Mouse (Mus musculus) lung, embryonic 16.5 days (tissue): Measurements from ENCODE around the gene Nav2. TPM values are rescaled to one million over a fixed set of nuclear protein-coding genes. Genes with fewer than 3 reads are reported as not detected.

ENCODE experiments used
- ATAC-seq: fragments of 200-750 bp; cut with Nextera tagmentation; 2 replicates; pipeline ENCODE4 v1.8.0; 2017; ENCODE audit warnings: low read depth, mild to moderate bottlenecking, moderate library complexity
- H3K27ac ChIP-seq: fragments of 300-500 bp; sonication (generic); 2 replicates; pipeline ENCODE4 v1.5.1; 2014; ENCODE audit warnings: mild to moderate bottlenecking, control low read depth, low read length
- H3K27me3 ChIP-seq: fragments of 300-500 bp; sonication (generic); 2 replicates; pipeline ENCODE4 v1.6.1; 2014; ENCODE audit warnings: low read depth, low read length, mixed read lengths; ENCODE audit not compliant: control insufficient read depth, insufficient read depth
- H3K36me3 ChIP-seq: fragments of 300-500 bp; sonication (generic); 2 replicates; pipeline ENCODE4 v1.6.1; 2014; ENCODE audit warnings: low read length; ENCODE audit not compliant: control insufficient read depth, insufficient read depth
- H3K4me1 ChIP-seq: fragments of 300-500 bp; sonication (generic); replicated peaks from 2 replicates; pipeline ENCODE4 v1.6.1; 2014; ENCODE audit warnings: low read length, mixed read lengths; ENCODE audit not compliant: control insufficient read depth, insufficient read depth
- H3K4me2 ChIP-seq: fragments of 300-500 bp; sonication (generic); 2 replicates; pipeline ENCODE4 v1.6.1; 2014; ENCODE audit warnings: low read depth, low read length, control low read depth
- H3K4me3 ChIP-seq: fragments of 300-500 bp; sonication (generic); 2 replicates; pipeline ENCODE4 v1.5.1; 2014; ENCODE audit warnings: mild to moderate bottlenecking, low read length, control low read depth
- H3K9ac ChIP-seq: fragments of 300-500 bp; sonication (generic); 2 replicates; pipeline ENCODE4 v1.6.1; 2014; ENCODE audit warnings: low read length, control low read depth
- H3K9me3 ChIP-seq: fragments of 300-500 bp; sonication (generic); 2 replicates; pipeline ENCODE4 v1.6.1; 2016; ENCODE audit warnings: low read length; ENCODE audit not compliant: control insufficient read depth
- WGBS: fragments of 180-500 bp; shearing (Covaris S2); extraction: QIAGEN DNeasy Blood & Tissue Kit; methylation state at CpG from one replicate; pipeline ENCODE4 v1.1.7; 2014; 5-methylcytosine and 5-hydroxymethylcytosine counted together
- polyA plus RNA-seq: library from polyadenylated mRNA; unstranded; fragments of >200 nt; fragmentation: Nextera tagmentation; extraction: Ambion mirVana; gene quantifications from 2 replicates; pipeline ENCODE4 v1.2.1, GENCODE M21; 2015

Gene Nav2
- polyA plus RNA-seq, 1 experiment from 2014 or later = 27.3 TPM

- WGBS = 76% methylated on average over 9 of the region's 9 CpGs
Measured at GRCm38 (mm10) chr7:49361465-49362090, 453.1 kb downstream of the Nav2 start.

DNA sequence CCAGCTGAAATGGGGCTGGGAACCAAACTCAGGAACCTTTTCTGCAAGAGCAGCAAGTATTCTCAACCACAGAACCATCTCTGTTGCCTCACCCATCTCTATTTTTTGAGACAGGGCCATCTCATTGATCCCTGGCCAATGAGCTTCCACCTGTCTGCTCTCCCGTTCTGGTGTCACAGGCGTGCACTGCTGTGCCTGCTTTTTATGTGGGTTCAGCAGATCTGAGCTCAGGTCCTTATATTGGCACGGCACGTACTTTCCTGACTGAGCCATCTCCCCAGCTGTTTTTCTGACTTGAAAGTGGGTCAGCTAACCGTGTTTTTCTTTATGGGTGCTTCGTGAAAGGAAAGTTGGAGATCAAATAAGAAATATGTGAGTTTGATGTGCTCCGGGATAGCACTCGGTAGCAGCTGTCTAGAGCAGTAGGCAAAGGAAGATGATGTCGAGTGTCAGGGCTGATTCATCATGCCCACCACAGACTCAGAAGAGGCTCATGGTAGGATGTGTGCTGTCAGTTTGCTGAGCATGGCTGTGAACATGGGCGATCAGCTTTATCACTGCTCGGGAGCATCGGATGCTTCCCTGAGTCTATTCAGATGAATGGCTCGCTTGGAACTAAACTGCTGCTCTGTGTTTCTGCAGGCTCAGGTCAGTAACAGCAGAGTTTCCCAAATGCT is 456.1 kb downstream of the Nav2 start:
- Histone ChIP-seq H3K27ac (no peak overlapping the region), H3K27me3 (no peaks in the 10 kb centered on the region), H3K36me3 (no peaks in the 10 kb centered on the region), H3K9me3 (no peaks in the 10 kb centered on the region), H3K9ac (no peak overlapping the region), H3K4me1 (0 out of 2 replicates have a peak, but pooled peaks cover 3% of the 10 kb centered on the region), H3K4me2 (no peak overlapping the region), H3K4me3 (no peak overlapping the region)
- ATAC-seq = no peak
- 83% methylated on average over 13 of the region's 13 CpGs for WGBS

More at GRCm38 (mm10) chr7:49361465-49362090, 453.1 kb downstream of the Nav2 start:
- no peaks in the 10 kb centered on the region for H3K36me3 ChIP-seq
- no peak for ATAC-seq
- H3K27ac ChIP-seq = no peak overlapping the region
- no peaks in the 10 kb centered on the region for H3K4me1 ChIP-seq
- H3K27me3 ChIP-seq = no peaks in the 10 kb centered on the region
- H3K4me3 ChIP-seq = no peak overlapping the region
- no peak overlapping the region for H3K9ac ChIP-seq
- H3K4me2 ChIP-seq = no peak overlapping the region
- no peaks in the 10 kb centered on the region for H3K9me3 ChIP-seq

- Histone ChIP-seq H3K9ac (no peak overlapping the region), H3K27ac (no peak overlapping the region), H3K36me3 (no peaks in the 10 kb centered on the region), H3K27me3 (no peaks in the 10 kb centered on the region), H3K9me3 (no peaks in the 10 kb centered on the region), H3K4me3 (no peak overlapping the region), H3K4me1 (0 out of 2 replicates have a peak, but pooled peaks cover 3% of the 10 kb centered on the region), H3K4me2 (no peak overlapping the region)
- 40% methylated on average over 5 of the region's 5 CpGs for WGBS
- peak; percentile 24; the same call in 1 of the 2 replicates for ATAC-seq
Measured at GRCm38 (mm10) chr7:49368590-49368989, 460.1 kb downstream of the Nav2 start.

DNA sequence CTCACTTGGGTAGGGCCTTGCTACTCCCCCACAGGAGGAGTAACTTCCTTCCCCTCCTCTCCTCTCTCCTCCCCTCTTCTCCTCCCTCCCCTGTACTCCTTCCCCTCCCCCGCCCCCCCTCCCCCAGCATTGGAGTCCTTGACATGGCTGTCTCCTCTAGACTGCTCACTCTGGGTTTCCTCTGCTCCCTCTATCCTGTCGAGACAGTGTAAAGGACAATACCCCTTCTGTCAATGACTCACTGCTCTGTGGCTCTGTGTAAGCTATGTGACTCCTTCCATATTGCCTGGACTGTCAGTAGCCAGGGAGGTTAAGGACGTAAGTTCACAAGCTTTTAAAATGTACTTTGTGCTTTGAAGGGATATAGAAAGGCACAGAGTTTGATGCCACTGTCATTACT is 460.5 kb downstream of the Nav2 start:
- Histone ChIP-seq H3K9me3 (no peaks in the 10 kb centered on the region), H3K4me2 (no peak overlapping the region), H3K36me3 (no peaks in the 10 kb centered on the region), H3K27me3 (no peaks in the 10 kb centered on the region), H3K4me1 (0 out of 2 replicates have a peak, but pooled peaks cover 3% of the 10 kb centered on the region), H3K9ac (no peak overlapping the region), H3K27ac (no peak overlapping the region), H3K4me3 (no peak overlapping the region)
- ATAC-seq = peak; percentile 16; the same call in 1 of the 2 replicates
- WGBS = 51% methylated on average over 3 of the region's 3 CpGs

DNA sequence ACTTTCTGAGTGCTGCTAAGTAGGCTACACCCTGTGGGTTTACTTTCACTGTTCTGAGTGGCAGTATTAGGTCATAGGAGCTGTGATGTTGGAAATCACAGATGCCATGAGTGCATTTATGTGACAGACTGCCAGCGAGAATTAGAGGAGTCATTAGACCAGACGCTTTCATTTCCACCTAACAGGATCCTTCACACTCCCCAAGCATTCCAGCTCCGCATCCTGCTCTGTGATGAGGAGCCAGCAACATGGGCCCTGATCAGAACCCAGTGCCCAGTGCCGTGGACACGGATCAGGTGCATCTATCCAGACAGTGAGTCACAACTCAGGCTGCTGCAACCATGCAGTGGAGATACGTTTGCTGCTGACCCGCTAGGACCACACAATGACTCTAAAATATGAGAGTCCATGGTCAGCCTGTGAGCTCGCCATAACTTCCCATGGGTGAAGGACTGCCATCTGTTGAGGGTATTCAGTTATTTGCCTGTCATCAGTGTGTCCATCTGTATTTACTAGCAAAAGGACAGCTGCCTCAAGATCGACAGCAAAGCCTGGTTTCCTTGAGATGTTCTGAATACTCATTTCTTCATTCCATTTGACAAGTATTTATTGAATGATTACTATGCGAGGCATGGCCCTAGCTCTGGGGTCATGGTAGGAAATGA is 461.4 kb downstream of the Nav2 start:
- Histone ChIP-seq H3K36me3 (no peaks in the 10 kb centered on the region), H3K4me2 (no peak overlapping the region), H3K4me3 (no peak overlapping the region), H3K27me3 (no peaks in the 10 kb centered on the region), H3K4me1 (peaks cover 7% of the 10 kb centered on the region), H3K9ac (no peak overlapping the region), H3K9me3 (no peaks in the 10 kb centered on the region), H3K27ac (no peak overlapping the region)
- 84% methylated on average over 10 of the region's 10 CpGs for WGBS
- ATAC-seq = no peak

GRCm38 (mm10) chr7:49371345-49371744 is 462.8 kb downstream of the Nav2 start:
- Histone ChIP-seq H3K36me3 (no peaks in the 10 kb centered on the region), H3K27me3 (no peaks in the 10 kb centered on the region)
- WGBS = 90% methylated on average over 2 of the region's 2 CpGs

DNA sequence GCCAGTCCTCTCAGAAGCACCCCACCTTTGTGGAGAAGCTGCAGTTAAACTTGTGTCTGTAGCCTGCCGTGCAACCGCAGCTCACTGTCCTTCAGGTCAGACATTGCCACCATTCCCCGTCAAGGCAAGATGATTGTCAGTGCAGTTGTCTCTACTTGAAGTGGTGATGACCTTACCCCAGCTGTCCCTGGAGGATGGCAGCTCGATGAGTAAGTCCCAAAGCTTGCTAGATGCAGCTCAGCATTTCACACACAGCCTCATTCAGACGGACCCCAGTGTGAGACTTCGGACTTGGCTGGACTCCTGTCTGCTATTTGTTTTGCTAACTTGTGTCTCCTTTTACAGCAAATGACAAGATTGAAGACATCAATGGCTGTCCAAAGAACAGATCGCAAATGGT is 463.5 kb downstream of the Nav2 start:
- Histone ChIP-seq H3K9me3 (no peaks in the 10 kb centered on the region), H3K27ac (no peak overlapping the region), H3K4me1 (peaks cover 16% of the 10 kb centered on the region), H3K36me3 (no peaks in the 10 kb centered on the region), H3K4me2 (no peak overlapping the region), H3K27me3 (no peaks in the 10 kb centered on the region), H3K9ac (no peak overlapping the region), H3K4me3 (no peak overlapping the region)
- WGBS = 73% methylated on average over 7 of the region's 7 CpGs
- ATAC-seq = no peak

More at GRCm38 (mm10) chr7:49371345-49371744, 462.8 kb downstream of the Nav2 start:
- Histone ChIP-seq H3K4me2 (no peak overlapping the region), H3K4me3 (no peak overlapping the region), H3K9me3 (no peaks in the 10 kb centered on the region), H3K27ac (no peak overlapping the region), H3K4me1 (peaks cover 16% of the 10 kb centered on the region), H3K9ac (no peak overlapping the region)
- ATAC-seq = no peak

DNA sequence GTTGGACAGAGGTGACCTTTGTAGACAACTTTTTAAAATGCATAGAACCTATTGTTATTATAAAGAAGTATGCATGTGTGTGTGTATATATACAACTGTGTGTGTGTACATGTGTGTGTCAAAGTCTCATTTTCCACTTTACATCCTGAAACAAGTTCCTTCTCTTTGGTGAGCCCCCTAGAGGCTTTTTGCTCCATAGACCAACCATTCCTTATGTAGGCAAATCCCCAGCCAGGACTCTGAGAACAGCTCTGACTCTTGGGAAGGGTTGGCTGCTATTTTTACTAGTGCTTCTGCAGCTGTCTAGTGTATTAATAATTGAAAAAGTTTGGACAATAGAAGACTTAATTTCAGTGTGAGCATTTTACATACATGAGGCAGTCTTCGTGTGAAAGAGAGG is 464.7 kb downstream of the Nav2 start:
- peaks cover 16% of the 10 kb centered on the region for H3K4me1 ChIP-seq
- no peaks in the 10 kb centered on the region for H3K9me3 ChIP-seq
- no peaks in the 10 kb centered on the region for H3K27me3 ChIP-seq
- WGBS = 82% methylated on average over 1 of the region's 1 CpGs
- no peak overlapping the region for H3K4me2 ChIP-seq
- H3K27ac ChIP-seq = no peak overlapping the region
- no peak for ATAC-seq
- no peak overlapping the region for H3K9ac ChIP-seq
- H3K36me3 ChIP-seq = no peaks in the 10 kb centered on the region
- no peak overlapping the region for H3K4me3 ChIP-seq

DNA sequence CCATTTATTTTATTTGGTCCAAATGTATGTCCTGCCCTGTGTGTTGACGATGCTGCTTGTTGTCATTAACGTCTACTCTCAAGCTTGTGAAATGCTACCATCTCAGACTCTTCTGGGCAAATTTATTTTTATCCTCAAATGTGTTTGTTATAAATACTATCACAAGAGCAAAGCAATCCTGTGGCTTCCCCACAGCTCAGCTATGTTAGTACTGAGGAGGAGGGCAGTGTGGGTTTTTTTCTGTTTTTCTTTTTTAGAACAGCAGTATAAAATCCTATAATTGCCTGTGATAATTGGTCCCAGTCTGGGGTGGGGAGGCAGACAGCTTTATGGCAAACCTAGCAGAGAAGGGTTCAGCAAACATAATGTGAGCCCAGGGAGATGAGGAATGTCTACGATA is 465.1 kb downstream of the Nav2 start:
- 77% methylated on average over 3 of the region's 3 CpGs for WGBS
- Histone ChIP-seq H3K9ac (no peak overlapping the region), H3K4me2 (no peak overlapping the region), H3K4me1 (peaks cover 14% of the 10 kb centered on the region), H3K4me3 (no peak overlapping the region), H3K9me3 (no peaks in the 10 kb centered on the region), H3K36me3 (no peaks in the 10 kb centered on the region), H3K27ac (no peak overlapping the region), H3K27me3 (no peaks in the 10 kb centered on the region)
- no peak for ATAC-seq
